Comparison of ENCODE assay signal across 8 mouse cellular contexts in the genomic region with DNA sequence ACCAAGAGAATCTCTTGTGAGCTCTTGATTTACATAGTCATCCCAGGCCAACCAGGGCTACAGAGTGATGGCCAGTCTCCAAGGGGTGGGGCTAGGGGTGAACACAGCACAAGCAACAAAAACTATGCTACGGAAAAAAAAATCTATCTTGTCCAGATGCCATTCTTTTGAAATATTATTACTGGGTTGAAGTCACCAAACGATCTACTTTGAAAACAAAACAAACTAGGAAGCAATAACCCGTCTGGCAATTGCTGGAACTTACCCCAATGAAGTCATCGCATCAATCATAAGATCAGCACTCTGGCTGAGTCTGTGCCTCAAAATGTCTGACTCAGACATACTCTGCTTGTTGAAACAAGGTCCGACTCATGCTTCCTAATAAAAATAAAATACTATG. TPM values are rescaled to one million over a fixed set of nuclear protein-coding genes. Genes with fewer than 3 reads are reported as not detected.
DNase-seq lines count a peak whose midpoint lies in the region; ATAC-seq lines count a peak whose summit lies in the region.

No protein-coding gene starts in this region.

- WGBS in intestine, embryonic 15.5 days = 7% methylated on average over 5 of the region's 5 CpGs
- WGBS in stomach, embryonic 14.5 days = 12% methylated on average over 5 of the region's 5 CpGs

- H3K9ac ChIP-seq in intestine, embryonic 15.5 days = peak overlapping the region; percentile 85
- H3K9ac ChIP-seq in stomach, embryonic 14.5 days (replicated peaks; ENCODE audit: low read depth, low read length) = peak overlapping the region; percentile 93; the same call in 1 of the 2 replicates

- H3K27ac ChIP-seq in intestine, embryonic 15.5 days = peak overlapping the region; percentile 97
- H3K27ac ChIP-seq in stomach, embryonic 14.5 days (ENCODE audit: low read length) = peak overlapping the region; percentile 99

- ATAC-seq in intestine, embryonic 15.5 days = peak; percentile 48; the same call in 1 of the 2 replicates
- peak; percentile 43 for ATAC-seq in megakaryocyte-erythroid progenitor cell, adult 5-6 weeks (replicated peaks; ENCODE audit: low FRiP score, low TSS enrichment, poor library complexity, severe bottlenecking)
- ATAC-seq in stomach, embryonic 14.5 days (ENCODE audit: insufficient number of reproducible peaks, insufficient read depth, low FRiP score, low read depth) = no peak

- intact Hi-C loops in gastrocnemius, postnatal 36 days (cut with DNase I) = loop anchor here (5.0 kb wide), 1 partner anchor 92 kb away; a partner anchor contains a TSS
- intact Hi-C loops in left cerebral cortex, postnatal 4 days (cut with DNase I) = no loop called here

- peaks cover 10% of the 10 kb centered on the region; the same call in 1 of the 2 replicates for H3K4me1 ChIP-seq in intestine, embryonic 15.5 days (replicated peaks)
- H3K4me1 ChIP-seq in stomach, embryonic 14.5 days (ENCODE audit: control insufficient read depth, insufficient read depth, low read length) = peaks cover 16% of the 10 kb centered on the region; the same call in 1 of the 2 replicates

- H3K9me3 ChIP-seq in intestine, embryonic 15.5 days = no peaks in the 10 kb centered on the region
- no peaks in the 10 kb centered on the region for H3K9me3 ChIP-seq in stomach, embryonic 14.5 days (ENCODE audit: control insufficient read depth, low read depth, low read length)

- H3K27me3 ChIP-seq in intestine, embryonic 15.5 days (replicated peaks) = no peaks in the 10 kb centered on the region
- no peaks in the 10 kb centered on the region for H3K27me3 ChIP-seq in stomach, embryonic 14.5 days (ENCODE audit: control insufficient read depth, insufficient read depth, low read length)

- no peaks in the 10 kb centered on the region; the same call in 1 of the 2 replicates for H3K36me3 ChIP-seq in intestine, embryonic 15.5 days
- peaks cover 17% of the 10 kb centered on the region; the same call in 1 of the 2 replicates for H3K36me3 ChIP-seq in stomach, embryonic 14.5 days (ENCODE audit: control insufficient read depth, insufficient read depth, low read length)

- H3K4me2 ChIP-seq in intestine, embryonic 15.5 days (replicated peaks) = peak overlapping the region; percentile 66
- H3K4me2 ChIP-seq in stomach, embryonic 14.5 days (replicated peaks; ENCODE audit: low read depth, low read length) = peak overlapping the region; percentile 90

- peak; percentile 56 for DNase-seq in urinary bladder, postnatal 25 days (ENCODE audit: low spot score)
- DNase-seq in urinary bladder, adult 2 months (ENCODE audit: low spot score) = no peak
- DNase-seq in cerebellum, postnatal 36 days = peak; percentile 67 to 74
- peak; percentile 52 to 77 for DNase-seq in gastrocnemius, postnatal 36 days
- peak; percentile 77 for DNase-seq in left cerebral cortex, postnatal 4 days

- H3K4me3 ChIP-seq in intestine, embryonic 15.5 days (replicated peaks) = peak overlapping the region; percentile 66
- H3K4me3 ChIP-seq in stomach, embryonic 14.5 days (ENCODE audit: low read depth, low read length) = peak overlapping the region; percentile 84

RNA-seq across cellular contexts. Expression of a gene that starts 1.2 kb away (rescaled TPM):
- polyA plus RNA-seq in urinary bladder, adult 2 months (2012; rRNA removed) = 2,108 and 2,141 TPM in 2 replicates
- 100 to 1,000 TPM; 783 to 809 TPM for total RNA-seq in gastrocnemius, postnatal 36 days (2021)
- polyA plus RNA-seq in intestine, embryonic 15.5 days (2015; fragmentation: Nextera tagmentation; extraction: Ambion mirVana) = 2,561 and 2,687 TPM in 2 replicates
- 1,000 to 10,000 TPM; 1,560 to 1,622 TPM for total RNA-seq in left cerebral cortex, postnatal 4 days (2021)
- 729 and 731 TPM in 2 replicates for total RNA-seq in megakaryocyte-erythroid progenitor cell, adult 5-6 weeks (2014; fragmentation: Nextera tagmentation)
- total RNA-seq in megakaryocyte-erythroid progenitor cell, adult 5-6 weeks (2017) = 1,059 and 1,094 TPM in 2 replicates
- polyA plus RNA-seq in stomach, embryonic 14.5 days (2014; fragmentation: Nextera tagmentation; extraction: Ambion mirVana) = 3,062 and 3,133 TPM in 2 replicates

RNA-seq across cellular contexts. Expression of a gene that starts 10.7 kb away (rescaled TPM):
- polyA plus RNA-seq in urinary bladder, adult 2 months (2012; rRNA removed) = 30.7 and 38.1 TPM in 2 replicates
- 10 to 100 TPM; 13.9 to 21.8 TPM for total RNA-seq in gastrocnemius, postnatal 36 days (2021)
- polyA plus RNA-seq in intestine, embryonic 15.5 days (2015; fragmentation: Nextera tagmentation; extraction: Ambion mirVana) = 35.6 and 44.9 TPM in 2 replicates
- total RNA-seq in left cerebral cortex, postnatal 4 days (2021) = 10 to 100 TPM; 64.5 to 76.9 TPM
- total RNA-seq in megakaryocyte-erythroid progenitor cell, adult 5-6 weeks (2014; fragmentation: Nextera tagmentation) = 113 and 115 TPM in 2 replicates
- total RNA-seq in megakaryocyte-erythroid progenitor cell, adult 5-6 weeks (2017) = 56.1 and 64.9 TPM in 2 replicates
- 16.2 and 22.0 TPM in 2 replicates for polyA plus RNA-seq in stomach, embryonic 14.5 days (2014; fragmentation: Nextera tagmentation; extraction: Ambion mirVana)

RNA-seq across cellular contexts. Expression of a gene that starts 24.5 kb away (rescaled TPM):
- polyA plus RNA-seq in urinary bladder, adult 2 months (2012; rRNA removed) = 52.6 and 62.0 TPM in 2 replicates
- total RNA-seq in gastrocnemius, postnatal 36 days (2021) = 1 to 10 TPM in 1 of 2 experiments, under 1 TPM in 1; 0.87 to 1.1 TPM
- polyA plus RNA-seq in intestine, embryonic 15.5 days (2015; fragmentation: Nextera tagmentation; extraction: Ambion mirVana) = 10.0 and 10.7 TPM in 2 replicates
- 10 to 100 TPM; 36.9 to 40.4 TPM for total RNA-seq in left cerebral cortex, postnatal 4 days (2021)
- total RNA-seq in megakaryocyte-erythroid progenitor cell, adult 5-6 weeks (2014; fragmentation: Nextera tagmentation) = 31.3 and 45.4 TPM in 2 replicates
- 12.2 and 25.6 TPM in 2 replicates for total RNA-seq in megakaryocyte-erythroid progenitor cell, adult 5-6 weeks (2017)
- 12.0 and 12.8 TPM in 2 replicates for polyA plus RNA-seq in stomach, embryonic 14.5 days (2014; fragmentation: Nextera tagmentation; extraction: Ambion mirVana)

Comparison
In these comparisons a context has a peak if more than half of its experiments do, and no peak if none do; other contexts are left out.
1. RNA of a gene that starts 24.5 kb away (total RNA-seq): 36.9 to 40.4 TPM in left cerebral cortex, postnatal 4 days and 12.2 to 45.4 TPM in megakaryocyte-erythroid progenitor cell, adult 5-6 weeks; 0.87 to 1.1 TPM in gastrocnemius, postnatal 36 days; every median in the first group is over 4 times any median in the second.